Mouse (Mus musculus) sigmoid colon, adult 10 weeks (tissue): ENCODE measurements around the gene Sema3a. TPM values are rescaled to one million over a fixed set of nuclear protein-coding genes. Genes with fewer than 3 reads are reported as not detected.

Experiments
- polyA plus RNA-seq: library from polyadenylated mRNA; stranded (reverse); fragments of 350-450 nt; fragmentation: Illumina TruSeq; extraction: RNeasy Lipid Tissue Mini Kit (QIAGEN cat#74804); gene quantifications from one replicate; pipeline ENCODE4 v1.2.3, GENCODE M21; 2014; ENCODE audit warnings: low read depth, low replicate concordance

Sema3a gene
- polyA plus RNA-seq, result 24.4 TPM

DNA sequence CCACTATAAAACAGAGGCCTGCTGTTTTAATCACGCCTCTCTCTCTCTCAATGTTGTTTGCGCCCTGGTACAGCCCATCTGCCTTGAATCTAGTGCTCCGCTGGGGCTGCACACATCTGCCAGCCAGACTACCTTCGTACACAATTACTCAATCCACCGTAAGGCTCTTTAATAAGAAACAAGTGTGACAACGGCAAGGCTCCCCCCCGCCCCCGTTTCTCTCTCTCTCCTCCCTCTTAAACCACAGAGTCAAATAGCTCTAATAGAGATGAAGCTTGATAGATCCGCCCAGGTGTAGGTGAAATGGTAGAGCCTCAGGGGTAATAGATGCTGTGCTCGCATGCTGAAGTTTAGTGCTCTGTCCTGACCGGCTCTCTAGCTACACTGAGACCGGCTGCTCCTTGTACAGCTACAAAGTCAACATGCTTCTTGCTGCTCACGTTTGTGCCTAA, at the start of gene Sema3a:
Sema3a (plus strand) TSS at position 174 of the 452 bp plus-strand sequence.

